In the genomic region with DNA sequence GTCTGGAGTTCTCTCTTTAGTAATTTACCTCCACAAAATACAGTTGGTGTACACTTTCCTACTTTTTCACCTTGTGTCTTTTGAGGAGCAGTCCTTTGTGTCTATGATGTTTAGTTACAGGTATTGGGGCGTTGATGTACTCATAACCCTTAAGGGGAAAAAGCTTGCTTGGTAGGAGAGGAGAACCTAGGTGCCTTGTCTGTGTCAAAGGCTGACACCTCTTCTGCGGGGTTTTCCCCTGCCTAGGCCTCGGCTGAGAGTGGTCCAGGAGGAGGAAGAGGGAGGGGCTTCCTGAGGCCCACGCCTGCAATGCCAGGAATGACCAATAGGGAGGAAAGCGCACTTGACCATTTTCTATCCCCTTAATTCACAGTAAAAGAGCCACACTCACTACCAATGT, we compare ENCODE assay signal across 11 mouse cellular contexts. TPM values are rescaled to one million over a fixed set of nuclear protein-coding genes. Genes with fewer than 3 reads are reported as not detected.
DNase-seq lines count a peak whose midpoint lies in the region; TF ChIP-seq lines count a peak whose summit lies in the region.
"Had no signal": no experiment of that assay in that cellular context is flagged by ENCODE, and none has a peak within 500 bp of the region (broad histone marks: within the 10 kb centered on the region; RNA-seq: fewer than 3 reads in every experiment).

No protein-coding gene starts in this region.

- H3K27ac ChIP-seq in testis, adult 2 months (ENCODE audit: control insufficient read depth, insufficient read depth, low read depth, low read length): no peak overlapping the region
- H3K27ac ChIP-seq: embryonic facial prominence, embryonic 15.5 days had no signal

- H3K36me3 ChIP-seq in testis, adult 2 months (ENCODE audit: control insufficient read depth, insufficient read depth, low read length): no peaks in the 10 kb centered on the region
- H3K36me3 ChIP-seq: embryonic facial prominence, embryonic 15.5 days had no signal

- no peak overlapping the region for H3K4me3 ChIP-seq in testis, adult 2 months (ENCODE audit: control insufficient read depth, low read depth, low read length)
- H3K4me3 ChIP-seq: embryonic facial prominence, embryonic 15.5 days had no signal

- H3K27me3 ChIP-seq in testis, adult 2 months (ENCODE audit: control insufficient read depth, insufficient read depth, low read length): no peaks in the 10 kb centered on the region
- H3K27me3 ChIP-seq: embryonic facial prominence, embryonic 15.5 days had no signal

- peak; percentile 56 for DNase-seq in heart, adult 11 months
- no peak for DNase-seq in heart, adult 9 months (ENCODE audit: low spot score in 2 of 2)
- no peak for DNase-seq in testis, postnatal 10 days (ENCODE audit: low spot score)
- DNase-seq in embryo, embryonic 10.5 days (ENCODE audit: low spot score): peak; percentile 54
- DNase-seq in retina, embryonic 14.5 days (ENCODE audit: low spot score): peak; percentile 54
- no peak for DNase-seq in kidney, postnatal 25 days
- no peak for DNase-seq in urinary bladder, postnatal 4 days (ENCODE audit: low spot score in 2 of 2)
- DNase-seq: heart, adult 18-20 months; kidney, adult 11 months had no signal

- no peaks in the 10 kb centered on the region for H3K4me1 ChIP-seq in testis, adult 2 months (ENCODE audit: control insufficient read depth, insufficient read depth, low read length)
- H3K4me1 ChIP-seq: embryonic facial prominence, embryonic 15.5 days had no signal

- no peak for TF ChIP-seq POLR2A in testis, adult 2 months (IDR thresholded peaks at IDR 0.05; ENCODE audit: control insufficient read depth, low read depth, low read length)

- TF ChIP-seq CTCF in testis, adult 2 months (IDR thresholded peaks at IDR 0.05; ENCODE audit: control insufficient read depth, insufficient read depth, insufficient replicate concordance, low read depth, low read length): 0 out of 2 replicates have a peak, but pooled peaks have one; percentile 10

RNA-seq across cellular contexts. Expression of a gene that starts 17.9 kb away (rescaled TPM):
- 0.19 and 0.36 TPM in 2 replicates for polyA plus RNA-seq in testis, adult 2 months (2012; rRNA removed)

Comparison
In these comparisons a context has a peak if more than half of its experiments do, and no peak if none do; other contexts are left out.
1. DNase-seq: peak in heart, adult 11 months (single experiment), embryo, embryonic 10.5 days (single experiment) and retina, embryonic 14.5 days (single experiment); none in heart, adult 9 months (0 of 2), testis, postnatal 10 days (single experiment), kidney, postnatal 25 days (0 of 2) and urinary bladder, postnatal 4 days (0 of 2).